Mouse (Mus musculus): ENCODE data around the gene Pde3a. TPM values are rescaled to one million over a fixed set of nuclear protein-coding genes. Genes with fewer than 3 reads are reported as not detected.

Pde3a gene
- 4.6 and 7.5 TPM in 2 replicates for polyA plus RNA-seq (2012; rRNA removed)

DNA sequence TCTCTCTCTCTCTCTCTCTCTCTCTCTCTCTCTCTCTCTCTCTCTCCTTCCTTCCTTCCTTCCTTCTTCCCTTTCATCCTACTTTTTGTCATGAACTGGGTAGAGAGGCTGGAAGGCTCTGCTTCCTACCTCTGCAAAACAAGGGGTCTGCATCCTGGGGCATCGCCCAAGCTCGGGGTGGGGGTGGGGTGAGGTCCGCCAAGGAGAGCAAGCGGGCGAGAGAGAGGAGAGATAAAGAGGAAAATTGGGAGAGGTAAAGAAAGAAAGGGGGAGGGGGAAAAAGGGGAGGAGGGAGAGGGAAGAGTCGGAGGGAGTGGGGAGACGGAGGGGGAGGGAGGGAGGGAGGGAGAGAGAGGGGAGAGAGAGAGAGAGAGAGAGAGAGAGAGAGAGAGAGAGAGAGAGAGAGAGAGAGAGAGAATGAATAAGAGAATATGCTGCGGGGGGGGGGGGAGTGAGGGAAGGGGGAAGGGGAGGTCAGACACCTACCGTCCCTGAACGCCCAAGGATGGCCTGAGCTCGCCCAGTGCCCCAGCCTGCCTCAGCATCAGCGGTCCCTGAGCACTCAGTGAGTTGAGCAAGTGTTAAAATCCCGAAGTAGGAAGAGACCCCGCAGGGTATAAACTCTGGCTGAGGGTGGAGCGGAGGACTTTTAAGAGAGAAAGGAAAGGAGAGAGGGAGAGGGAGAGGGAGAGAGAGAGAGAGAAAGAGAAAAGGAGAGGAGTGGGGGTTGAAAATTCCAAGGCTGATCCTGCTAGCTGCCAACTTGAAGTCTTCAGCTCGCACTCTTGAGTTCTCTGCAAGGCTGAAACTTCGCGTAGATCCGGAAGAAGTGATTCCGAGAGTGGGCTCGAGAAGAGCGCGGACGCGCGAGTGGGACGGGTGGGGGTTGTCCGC, at the start of gene Pde3a:
Pde3a (plus strand) TSS at position 579 of the 894 bp plus-strand sequence.
- DNase-seq (ENCODE audit: low spot score) = no peak

GRCm38 (mm10) chr6:141200173-141200615, 48.9 kb upstream of the Pde3a start:
- no peak for DNase-seq (ENCODE audit: low spot score)

GRCm38 (mm10) chr6:141207531-141207930, 41.5 kb upstream of the Pde3a start:
- DNase-seq (ENCODE audit: low spot score) = no peak

DNA sequence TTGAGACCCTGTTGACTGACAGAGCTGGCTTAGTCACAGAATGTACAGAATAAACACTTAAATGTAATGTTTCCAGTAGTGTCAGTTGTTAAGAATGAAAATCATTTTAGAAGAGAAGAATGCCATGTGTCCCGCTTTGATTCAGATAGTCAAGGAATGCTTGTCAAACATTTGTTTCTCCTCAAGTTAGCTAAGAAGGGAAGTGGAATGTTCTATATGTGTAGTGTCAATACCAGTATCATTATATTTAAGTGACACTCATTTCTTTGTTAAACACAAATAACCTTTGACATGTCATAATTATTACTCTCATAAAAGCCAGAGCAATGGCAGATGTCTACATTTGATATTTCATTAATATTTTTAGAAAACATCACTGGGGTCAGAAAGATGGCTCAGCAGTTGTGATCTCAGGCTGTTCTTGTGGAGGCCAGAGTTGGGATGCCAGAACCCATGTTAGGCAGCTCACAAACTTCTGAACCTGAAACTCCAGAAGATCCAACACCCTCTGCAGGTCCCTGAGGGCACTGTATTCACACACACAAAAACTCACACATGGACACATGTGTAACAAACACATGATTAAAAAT, 40.7 kb upstream of the Pde3a start:
- no peak for DNase-seq (ENCODE audit: low spot score)

DNA sequence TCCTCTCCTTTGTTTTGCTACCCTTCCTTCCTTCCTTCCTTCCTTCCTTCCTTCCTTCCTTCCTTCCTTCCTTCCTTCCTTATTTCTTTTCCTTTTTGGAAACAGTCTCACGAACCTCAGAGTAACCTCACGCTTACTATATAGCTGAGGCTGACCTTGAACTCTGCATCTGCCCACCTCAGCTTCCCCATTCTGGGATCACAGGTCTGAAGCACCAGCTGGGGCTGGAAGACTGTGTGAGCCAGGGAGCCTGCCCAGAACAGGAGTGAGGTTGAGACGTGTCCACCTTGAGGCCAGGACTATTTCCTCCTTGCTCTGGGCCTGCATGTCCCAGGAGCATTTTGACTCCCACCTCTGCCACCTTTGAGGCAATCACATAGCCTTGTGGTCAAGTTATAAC, 39.0 kb upstream of the Pde3a start:
- no peak for DNase-seq (ENCODE audit: low spot score)

DNA sequence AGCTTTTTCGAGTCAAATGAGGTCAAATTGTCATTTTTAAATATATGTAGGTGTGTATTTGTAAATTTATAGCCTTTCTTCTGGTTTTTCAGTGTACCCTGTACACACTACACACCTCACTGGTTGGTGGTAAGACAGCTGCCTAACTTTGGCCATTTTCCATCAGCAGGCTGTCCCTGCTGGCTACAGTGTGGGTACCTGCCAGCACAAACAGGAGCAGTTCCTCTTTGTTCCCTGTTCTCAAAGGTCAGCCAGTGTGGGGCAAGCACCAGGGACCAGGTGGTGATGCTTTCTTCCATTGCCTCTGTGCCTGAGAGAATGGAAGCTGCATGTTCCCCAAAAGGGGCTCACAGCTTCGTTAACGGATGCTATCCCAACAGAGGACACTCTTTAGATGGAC, 28.0 kb upstream of the Pde3a start:
- DNase-seq (ENCODE audit: low spot score) = no peak

GRCm38 (mm10) chr6:141226851-141227657, 22.0 kb upstream of the Pde3a start:
- DNase-seq (ENCODE audit: low spot score) = no peak

DNA sequence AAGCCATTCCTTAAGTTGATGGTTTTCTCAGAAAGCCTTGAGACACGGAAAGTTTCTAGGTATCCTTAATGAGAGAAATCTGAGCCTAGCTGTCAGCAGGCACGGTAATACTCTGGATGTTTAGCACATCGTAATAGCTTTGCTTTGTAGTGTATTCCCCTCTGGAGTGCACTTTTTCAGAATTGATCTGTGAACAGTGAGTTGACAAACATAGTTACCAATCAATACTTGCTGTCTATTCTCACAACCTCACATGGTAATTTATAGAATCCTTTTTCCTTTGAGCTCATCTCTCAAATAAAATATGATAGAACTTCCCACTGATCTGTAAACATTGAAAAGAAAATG, 21.4 kb upstream of the Pde3a start:
- no peak for DNase-seq (ENCODE audit: low spot score)

GRCm38 (mm10) chr6:141232756-141233382, 16.2 kb upstream of the Pde3a start:
- DNase-seq (ENCODE audit: low spot score) = no peak

- no peak for DNase-seq (ENCODE audit: low spot score)
Measured at GRCm38 (mm10) chr6:141241809-141242208, 7.3 kb upstream of the Pde3a start.

DNA sequence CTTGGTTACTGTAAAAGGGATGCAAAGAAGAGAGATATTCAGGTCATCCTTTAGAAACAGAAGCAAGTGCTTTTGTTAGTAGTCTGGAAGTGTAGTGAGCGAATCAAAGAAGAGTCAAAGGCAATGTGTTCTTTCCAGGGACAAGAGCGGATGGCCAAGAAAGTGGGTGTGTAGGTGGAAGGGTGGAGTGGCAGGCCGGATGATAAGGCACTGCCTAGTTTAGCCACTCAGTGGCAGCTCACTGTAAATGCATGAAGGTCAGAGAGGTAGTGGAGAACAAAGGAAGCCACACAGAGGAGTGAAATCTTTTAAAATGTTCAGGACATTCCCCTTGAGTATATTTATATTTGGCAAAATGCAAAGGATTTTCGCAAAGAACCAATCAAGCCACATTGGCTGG, 4.0 kb upstream of the Pde3a start:
- no peak for DNase-seq (ENCODE audit: low spot score)

DNA sequence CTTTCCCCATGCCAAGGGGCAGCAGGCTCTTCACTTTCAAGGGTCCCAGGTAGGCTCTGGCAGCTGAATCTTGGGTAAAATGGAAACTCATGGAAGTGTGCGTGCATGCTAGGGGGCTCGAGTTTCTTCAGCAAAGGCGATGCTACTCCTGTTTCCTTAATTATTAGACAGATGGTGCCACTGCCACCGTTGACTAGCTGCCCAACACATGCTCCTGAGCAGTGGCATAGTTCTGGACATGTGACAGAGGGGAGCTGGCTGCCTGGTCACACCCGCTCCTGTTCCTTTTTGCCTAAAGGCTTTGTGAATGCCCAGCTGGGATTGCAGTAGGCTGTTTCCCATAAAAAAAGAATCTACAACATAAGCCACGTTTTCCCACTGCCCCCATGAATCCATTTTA, 2.7 kb upstream of the Pde3a start:
- no peak for DNase-seq (ENCODE audit: low spot score)

DNA sequence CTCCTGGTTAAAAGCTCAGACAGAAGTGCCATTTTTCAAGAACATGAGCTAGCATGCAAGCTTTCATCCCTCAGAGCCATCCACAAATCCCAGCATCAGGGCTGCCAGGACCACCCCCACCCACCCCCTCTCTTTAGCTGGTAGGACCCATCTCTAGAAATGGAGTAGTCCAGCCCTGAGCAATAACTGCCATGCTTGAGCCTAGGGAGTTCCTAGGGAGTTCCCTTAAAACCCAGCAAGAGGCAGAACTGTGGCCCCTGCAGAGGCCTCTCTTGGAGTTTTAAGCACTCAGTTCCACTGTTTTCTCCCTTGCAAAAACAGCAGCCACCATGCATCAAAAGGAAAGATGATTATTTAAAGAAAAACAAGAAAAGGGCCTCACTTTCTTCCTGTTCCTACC, 988 bp upstream of the Pde3a start:
- DNase-seq (ENCODE audit: low spot score) = no peak

DNA sequence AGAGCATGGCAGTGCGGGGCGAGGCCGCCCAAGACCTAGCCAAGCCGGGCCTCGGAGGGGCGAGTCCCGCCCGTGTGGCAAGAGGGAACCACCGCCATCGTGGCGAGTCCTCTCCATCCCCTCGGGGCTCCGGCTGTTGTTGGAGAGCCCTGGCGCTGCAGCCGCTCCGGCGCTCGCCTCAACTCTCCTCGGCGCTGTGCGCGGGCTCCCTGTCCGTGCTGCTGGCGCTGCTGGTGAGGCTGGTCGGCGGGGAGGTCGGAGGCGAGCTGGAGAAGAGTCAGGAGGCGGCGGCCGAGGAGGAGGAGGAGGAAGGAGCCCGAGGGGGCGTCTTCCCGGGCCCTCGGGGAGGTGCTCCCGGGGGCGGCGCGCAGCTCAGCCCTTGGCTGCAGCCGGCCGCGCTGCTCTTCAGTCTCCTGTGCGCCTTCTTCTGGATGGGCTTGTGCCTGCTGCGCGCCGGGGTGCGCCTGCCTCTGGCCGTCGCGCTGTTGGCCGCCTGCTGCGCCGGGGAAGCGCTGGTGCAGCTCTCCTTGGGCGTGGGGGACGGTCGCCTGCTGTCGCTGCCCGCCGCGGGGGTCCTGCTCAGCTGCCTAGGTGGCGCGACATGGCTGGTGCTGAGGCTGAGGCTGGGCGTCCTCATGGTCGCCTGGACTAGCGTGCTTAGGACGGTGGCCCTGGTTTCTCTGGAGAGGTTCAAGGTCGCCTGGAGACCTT, 671 bp downstream of the Pde3a start:
- peak; percentile 66 for DNase-seq (ENCODE audit: low spot score)

GRCm38 (mm10) chr6:141250296-141250629, 1.2 kb downstream of the Pde3a start:
- DNase-seq (ENCODE audit: low spot score) = no peak

GRCm38 (mm10) chr6:141250984-141251383, 1.9 kb downstream of the Pde3a start:
- DNase-seq (ENCODE audit: low spot score) = no peak

DNA sequence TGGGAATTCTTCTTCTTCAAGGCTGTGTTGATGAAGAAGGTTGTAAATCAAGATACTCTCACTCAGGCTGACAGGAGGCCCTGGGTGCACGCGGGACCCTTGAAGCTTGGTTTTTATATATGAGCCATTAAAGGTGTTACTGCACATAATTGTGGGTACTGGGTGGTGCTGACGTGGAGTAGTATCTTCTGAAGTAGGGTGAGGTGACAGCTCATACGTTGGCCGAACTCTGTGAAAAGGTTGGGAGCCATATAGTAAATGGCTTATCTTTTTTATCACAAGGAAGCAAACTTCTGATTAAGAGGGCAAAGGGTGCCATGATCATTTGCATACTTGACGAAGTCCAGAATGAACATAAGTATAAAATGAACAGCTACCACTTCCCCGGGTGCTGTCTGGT, 3.5 kb downstream of the Pde3a start:
- DNase-seq (ENCODE audit: low spot score) = no peak

GRCm38 (mm10) chr6:141254956-141255355, 5.9 kb downstream of the Pde3a start:
- no peak for DNase-seq (ENCODE audit: low spot score)

DNA sequence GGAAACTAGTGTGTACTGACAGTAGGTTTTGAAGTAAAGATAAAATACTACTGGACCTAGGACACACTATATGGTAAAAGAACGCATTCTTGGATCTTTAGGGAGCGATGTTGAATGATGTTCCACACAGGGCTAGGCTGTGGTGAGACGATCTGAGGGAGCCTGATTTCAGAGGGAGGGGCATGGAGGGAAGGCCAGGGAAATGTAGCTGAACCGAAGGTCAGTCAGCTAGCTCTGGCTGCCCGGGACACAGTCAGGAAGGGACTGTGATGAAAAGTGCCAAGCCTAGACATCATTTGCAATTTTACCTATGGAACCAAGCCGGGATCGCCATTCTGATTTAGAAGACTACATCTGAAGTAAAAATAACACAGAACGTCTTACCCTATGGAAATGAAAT, 7.8 kb downstream of the Pde3a start:
- no peak for DNase-seq (ENCODE audit: low spot score)

GRCm38 (mm10) chr6:141257434-141258202, 8.5 kb downstream of the Pde3a start:
- DNase-seq (ENCODE audit: low spot score) = no peak

- DNase-seq (ENCODE audit: low spot score) = no peak
Measured at GRCm38 (mm10) chr6:141265257-141265656, 16.2 kb downstream of the Pde3a start.
